Mouse (Mus musculus) hindbrain, embryonic 13.5 days (tissue): ENCODE measurements around the gene Tcf20. TPM values are rescaled to one million over a fixed set of nuclear protein-coding genes. Genes with fewer than 3 reads are reported as not detected.

ENCODE experiments used
- ATAC-seq: fragments of 200-750 bp; cut with Nextera tagmentation; 2 replicates; pipeline ENCODE4 v1.8.0; 2017; ENCODE audit warnings: moderate TSS enrichment; ENCODE audit not compliant: low FRiP score
- H3K27ac ChIP-seq: fragments of 300-500 bp; sonication (generic); 2 replicates; pipeline ENCODE4 v1.5.1; 2015; ENCODE audit warnings: inconsistent platforms, mild to moderate bottlenecking, moderate library complexity
- H3K27me3 ChIP-seq: fragments of 300-500 bp; sonication (generic); 2 replicates; pipeline ENCODE4 v1.6.1; 2015; ENCODE audit warnings: mild to moderate bottlenecking, inconsistent platforms
- H3K36me3 ChIP-seq: fragments of 300-500 bp; sonication (generic); 2 replicates; pipeline ENCODE4 v1.6.1; 2015; ENCODE audit warnings: mild to moderate bottlenecking, inconsistent platforms
- H3K4me1 ChIP-seq: fragments of 300-500 bp; sonication (generic); replicated peaks from 2 replicates; pipeline ENCODE4 v1.6.1; 2015; ENCODE audit warnings: inconsistent platforms
- H3K4me2 ChIP-seq: fragments of 300-500 bp; sonication (generic); 2 replicates; pipeline ENCODE4 v1.6.1; 2015; ENCODE audit warnings: inconsistent platforms, mild to moderate bottlenecking, moderate library complexity
- H3K4me3 ChIP-seq: fragments of 300-500 bp; sonication (generic); 2 replicates; pipeline ENCODE4 v1.5.1; 2015; ENCODE audit warnings: mild to moderate bottlenecking, inconsistent platforms
- H3K9ac ChIP-seq: fragments of 300-500 bp; sonication (generic); 2 replicates; pipeline ENCODE4 v1.6.1; 2015; ENCODE audit warnings: mild to moderate bottlenecking, inconsistent platforms
- H3K9me3 ChIP-seq: fragments of 300-500 bp; sonication (generic); 2 replicates; pipeline ENCODE4 v1.6.1; 2016; ENCODE audit warnings: inconsistent platforms
- WGBS: fragments of 180-500 bp; shearing (Covaris S2); methylation state at CpG from one replicate; pipeline ENCODE4 v1.1.7; 2015; 5-methylcytosine and 5-hydroxymethylcytosine counted together
- polyA plus RNA-seq: library from polyadenylated mRNA; unstranded; fragments of >200 nt; fragmentation: Nextera tagmentation; extraction: Ambion mirVana; gene quantifications from 2 replicates; pipeline ENCODE4 v1.2.1, GENCODE M21; 2015

The Tcf20 gene
- polyA plus RNA-seq, 1 experiment from 2014 or later: 11.8 TPM

DNA sequence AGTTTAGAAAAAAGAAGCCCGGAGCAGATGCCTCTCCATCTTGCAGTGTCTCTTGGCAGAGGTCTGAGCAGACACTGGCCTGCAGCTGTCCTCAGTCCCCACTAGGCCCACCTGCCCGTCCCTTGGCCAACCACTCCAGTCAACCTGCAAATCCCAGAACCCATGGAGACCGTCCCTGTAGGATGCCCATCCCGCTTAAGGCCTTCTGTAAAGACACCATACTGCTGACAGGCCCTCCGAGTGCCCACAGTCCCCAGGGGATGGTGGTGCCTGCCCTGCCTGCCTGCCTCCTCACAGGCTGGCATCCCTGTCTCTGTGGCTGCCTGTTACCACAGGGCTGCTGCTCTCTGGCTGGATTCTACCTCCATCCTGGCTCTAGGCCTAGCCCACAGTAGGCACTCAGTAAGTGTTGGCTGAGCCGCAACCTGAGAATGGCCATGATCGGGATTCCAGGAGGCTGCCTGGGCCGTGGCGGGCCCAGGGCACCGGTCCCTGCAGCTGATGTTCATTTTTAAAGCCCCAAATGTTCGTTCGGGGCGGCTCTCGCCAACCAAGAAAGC lies 23.3 kb downstream of the Tcf20 start:
- WGBS: 53% methylated on average over 14 of the region's 14 CpGs
- H3K4me2 ChIP-seq: peak overlapping the region; percentile 51
- H3K27me3 ChIP-seq: peaks cover 62% of the 10 kb centered on the region
- peaks cover 79% of the 10 kb centered on the region for H3K4me1 ChIP-seq
- H3K27ac ChIP-seq: peak overlapping the region; percentile 83
- H3K36me3 ChIP-seq: no peaks in the 10 kb centered on the region
- ATAC-seq: peak; percentile 33; the same call in 1 of the 2 replicates
- H3K9ac ChIP-seq: peak overlapping the region; percentile 63; the same call in 1 of the 2 replicates
- peak overlapping the region; percentile 57; the same call in 1 of the 2 replicates for H3K4me3 ChIP-seq
- no peaks in the 10 kb centered on the region for H3K9me3 ChIP-seq

DNA sequence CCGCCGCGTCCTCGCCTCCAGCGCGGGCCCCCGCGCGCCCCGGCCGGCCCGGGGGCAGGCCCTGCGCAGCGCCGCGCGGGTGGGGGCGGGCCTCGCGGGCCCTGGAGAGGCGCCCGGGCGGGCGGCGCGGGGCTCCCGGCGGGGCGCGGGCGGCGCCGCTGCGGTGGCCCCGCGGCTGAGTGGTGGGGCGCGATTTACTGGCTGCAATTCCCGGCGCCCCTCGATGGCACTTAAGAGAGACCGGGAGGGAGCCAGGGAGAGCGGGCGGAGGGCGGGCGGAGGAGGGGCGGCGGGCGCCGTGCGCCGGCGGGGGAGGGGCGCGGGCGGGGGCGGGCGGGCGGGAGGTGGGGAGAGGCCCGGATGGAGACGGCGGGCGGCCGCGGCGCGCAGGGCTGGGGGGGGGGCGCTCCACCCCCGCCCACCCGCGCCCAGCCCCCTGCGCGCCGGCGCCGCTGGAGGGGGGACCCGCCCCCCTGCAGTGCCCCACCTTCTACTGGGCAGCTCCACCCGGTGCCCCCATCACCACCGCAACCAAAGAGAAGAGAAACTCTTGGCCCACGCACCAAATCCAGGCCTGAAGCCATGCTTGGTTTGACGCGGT lies 24.0 kb downstream of the Tcf20 start:
- Histone ChIP-seq H3K27me3 (peaks cover 65% of the 10 kb centered on the region), H3K9ac (peak overlapping the region; percentile 63), H3K4me3 (peak overlapping the region; percentile 57), H3K36me3 (no peaks in the 10 kb centered on the region), H3K9me3 (no peaks in the 10 kb centered on the region), H3K4me1 (peaks cover 79% of the 10 kb centered on the region), H3K27ac (peak overlapping the region; percentile 83), H3K4me2 (peak overlapping the region; percentile 51)
- WGBS: 3% methylated on average over 38 of the region's 82 CpGs
- ATAC-seq: no peak

DNA sequence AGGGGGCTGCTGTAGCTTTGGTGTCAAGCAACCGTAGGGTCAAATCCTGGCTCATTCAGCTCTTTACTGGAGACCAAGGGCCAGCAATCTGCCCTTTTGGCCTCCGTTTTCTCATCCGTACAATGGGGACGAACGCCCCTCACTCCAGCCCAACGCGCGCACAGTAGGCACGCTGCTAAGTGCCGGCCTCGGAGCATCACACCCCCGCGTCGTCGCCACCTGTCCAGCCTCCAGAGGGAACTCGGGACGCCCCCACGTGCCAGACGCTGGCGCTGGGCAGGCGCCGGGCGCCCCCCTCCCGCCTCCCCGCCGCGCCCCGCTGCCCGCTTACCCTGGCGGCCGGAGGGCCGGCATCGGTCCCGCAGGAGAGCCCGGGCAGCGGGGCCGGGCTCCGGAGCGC lies 24.6 kb downstream of the Tcf20 start:
- Histone ChIP-seq H3K4me3 (peak overlapping the region; percentile 57), H3K4me2 (peak overlapping the region; percentile 70), H3K9ac (peak overlapping the region; percentile 83), H3K4me1 (peaks cover 79% of the 10 kb centered on the region), H3K9me3 (no peaks in the 10 kb centered on the region), H3K27ac (peak overlapping the region; percentile 88), H3K36me3 (no peaks in the 10 kb centered on the region), H3K27me3 (peaks cover 65% of the 10 kb centered on the region)
- WGBS: 3% methylated on average over 20 of the region's 39 CpGs
- ATAC-seq: no peak

DNA sequence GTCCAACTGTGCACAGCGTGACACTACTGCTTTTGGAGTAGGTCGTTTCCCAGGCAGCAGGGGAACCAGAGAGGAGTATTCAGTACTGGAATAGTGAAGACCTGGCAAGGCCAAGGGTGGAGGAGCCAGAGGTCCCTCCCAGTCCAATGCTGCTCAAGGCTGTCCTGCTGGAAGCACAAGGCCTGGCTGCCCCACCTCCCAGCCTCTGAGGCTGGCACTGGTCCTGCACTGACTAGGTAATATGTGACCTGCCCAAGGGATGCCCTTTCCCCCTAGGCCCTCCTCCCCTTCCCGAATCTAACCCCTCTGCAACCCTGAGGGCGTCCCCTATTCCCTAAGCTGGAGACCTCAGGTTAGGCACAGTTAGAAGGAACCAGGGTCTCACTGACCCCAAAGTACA lies 25.1 kb downstream of the Tcf20 start:
- H3K4me3 ChIP-seq: peak overlapping the region; percentile 57
- H3K4me2 ChIP-seq: peak overlapping the region; percentile 70
- ATAC-seq: no peak
- peak overlapping the region; percentile 88 for H3K27ac ChIP-seq
- 35% methylated on average over 4 of the region's 4 CpGs for WGBS
- H3K27me3 ChIP-seq: peaks cover 70% of the 10 kb centered on the region
- no peaks in the 10 kb centered on the region for H3K36me3 ChIP-seq
- peaks cover 79% of the 10 kb centered on the region for H3K4me1 ChIP-seq
- peak overlapping the region; percentile 83 for H3K9ac ChIP-seq
- no peaks in the 10 kb centered on the region for H3K9me3 ChIP-seq

DNA sequence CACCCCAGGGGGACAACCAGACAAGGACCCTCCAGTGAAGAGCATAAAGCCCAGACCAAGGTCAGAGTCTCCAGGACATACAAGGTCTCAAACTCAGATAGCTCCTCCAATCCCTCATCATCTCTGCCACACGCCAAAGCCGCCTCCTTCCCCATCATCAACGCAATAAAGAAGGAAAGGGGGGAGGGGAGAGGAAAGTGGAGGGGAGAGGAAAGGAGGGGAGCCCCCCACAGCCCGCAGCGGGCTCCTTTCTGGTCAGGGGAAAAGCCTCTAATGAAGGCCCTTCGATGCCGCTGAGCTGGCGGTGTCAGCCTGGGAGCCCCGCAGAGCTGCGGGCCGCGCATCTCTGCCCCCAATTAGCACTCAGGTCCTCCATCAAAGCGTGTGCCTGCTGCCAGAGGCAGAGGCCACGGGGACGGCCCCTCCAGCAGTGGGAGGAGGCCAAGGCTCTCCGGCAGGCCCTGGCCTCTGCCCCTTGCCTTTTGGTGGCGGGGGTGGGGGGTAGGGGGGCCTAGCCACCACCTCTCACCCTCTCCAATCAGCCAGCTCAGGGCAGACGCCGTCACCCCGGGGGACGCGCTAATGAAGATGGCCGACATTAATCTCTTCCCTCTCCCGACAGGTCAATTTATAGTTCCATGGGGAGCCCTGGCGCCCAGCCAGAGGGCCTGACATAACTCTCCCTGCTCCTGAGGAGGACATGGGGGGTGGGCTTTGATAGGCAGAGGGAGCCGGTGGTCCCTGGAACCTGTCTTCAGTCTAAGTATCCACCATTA lies 26.7 kb downstream of the Tcf20 start:
- peak overlapping the region; percentile 57 for H3K4me3 ChIP-seq
- H3K9me3 ChIP-seq: no peaks in the 10 kb centered on the region
- no peak for ATAC-seq
- peaks cover 71% of the 10 kb centered on the region for H3K27me3 ChIP-seq
- H3K27ac ChIP-seq: peak overlapping the region; percentile 88
- 0% methylated on average over 26 of the region's 26 CpGs for WGBS
- peaks cover 94% of the 10 kb centered on the region for H3K4me1 ChIP-seq
- H3K4me2 ChIP-seq: peak overlapping the region; percentile 70
- H3K36me3 ChIP-seq: no peaks in the 10 kb centered on the region
- peak overlapping the region; percentile 83 for H3K9ac ChIP-seq

DNA sequence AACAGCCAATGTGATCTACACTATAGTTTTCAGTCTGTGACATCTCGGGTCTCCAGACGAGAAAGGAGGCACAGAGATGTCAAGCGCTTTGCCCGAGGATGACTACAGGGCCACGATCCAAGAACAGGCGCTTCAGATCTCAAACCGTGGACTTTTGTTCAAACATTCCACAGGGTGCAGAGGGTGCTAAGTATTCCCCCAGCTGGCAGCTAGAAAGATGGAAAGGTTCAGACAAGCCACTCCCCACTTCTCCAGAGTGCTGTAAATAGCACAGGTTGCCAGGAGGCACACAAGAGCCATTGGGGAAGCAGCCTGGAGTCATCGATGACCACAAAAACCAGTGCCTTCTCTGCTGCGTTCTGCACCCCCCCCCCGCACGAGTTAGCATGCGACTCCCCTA lies 28.5 kb downstream of the Tcf20 start:
- Histone ChIP-seq H3K27me3 (peaks cover 72% of the 10 kb centered on the region), H3K4me1 (peaks cover 95% of the 10 kb centered on the region), H3K4me2 (peak overlapping the region; percentile 48), H3K27ac (peak overlapping the region; percentile 88), H3K9ac (peak overlapping the region; percentile 56; the same call in 1 of the 2 replicates), H3K9me3 (no peaks in the 10 kb centered on the region), H3K4me3 (0 out of 2 replicates have a peak overlapping the region, but pooled peaks have one; percentile 17), H3K36me3 (0 out of 2 replicates have a peak, but pooled peaks cover 5% of the 10 kb centered on the region)
- ATAC-seq: no peak
- 57% methylated on average over 12 of the region's 12 CpGs for WGBS

DNA sequence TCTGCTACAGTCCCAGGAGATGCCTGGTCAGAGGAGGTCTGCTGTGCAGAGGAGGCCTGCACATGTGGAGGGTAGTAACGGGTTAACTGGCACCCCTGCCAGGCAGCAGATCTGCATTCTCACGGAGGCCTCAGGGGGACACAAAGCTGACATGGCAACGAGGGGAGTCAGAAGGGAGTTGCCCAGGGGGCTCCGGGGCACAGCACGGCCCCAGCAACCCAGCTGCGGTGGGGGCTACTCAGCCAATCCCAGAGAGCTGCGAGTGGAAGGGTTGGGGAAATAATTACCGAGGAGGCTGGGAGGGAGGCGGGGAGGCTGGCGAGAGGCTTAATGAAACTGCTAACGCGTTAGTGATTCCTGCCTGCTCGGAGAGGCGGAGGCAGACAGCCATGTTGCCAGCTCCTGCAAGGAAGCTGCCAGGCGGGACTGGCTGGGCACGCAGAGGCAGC lies 29.4 kb downstream of the Tcf20 start:
- Histone ChIP-seq H3K9ac (peak overlapping the region; percentile 56), H3K4me3 (peak overlapping the region; percentile 17), H3K36me3 (0 out of 2 replicates have a peak, but pooled peaks cover 5% of the 10 kb centered on the region), H3K27me3 (peaks cover 80% of the 10 kb centered on the region), H3K4me1 (peaks cover 99% of the 10 kb centered on the region), H3K4me2 (peak overlapping the region; percentile 48), H3K27ac (peak overlapping the region; percentile 88), H3K9me3 (no peaks in the 10 kb centered on the region)
- WGBS: 1% methylated on average over 16 of the region's 16 CpGs
- peak; percentile 37 for ATAC-seq

DNA sequence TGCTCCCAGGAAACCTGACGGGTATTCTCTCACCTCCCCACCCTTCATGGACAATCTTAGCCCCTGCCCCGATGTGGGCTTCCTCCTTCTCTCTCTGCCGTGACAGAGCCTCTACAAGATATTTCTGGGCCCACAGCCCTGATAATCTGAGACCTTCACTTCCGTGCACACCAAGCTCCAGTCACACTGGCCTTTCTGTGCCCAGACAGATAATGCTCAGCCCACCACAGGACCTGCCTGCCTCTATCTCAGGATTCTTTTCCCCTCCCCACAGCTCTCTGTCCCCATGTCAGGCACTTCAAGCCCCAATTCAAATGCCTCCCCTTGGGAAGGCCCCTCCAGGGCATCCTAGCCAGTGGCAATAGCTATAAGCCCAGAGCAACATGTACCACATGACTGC lies 31.0 kb downstream of the Tcf20 start:
- peak overlapping the region; percentile 35 for H3K27ac ChIP-seq
- H3K36me3 ChIP-seq: 0 out of 2 replicates have a peak, but pooled peaks cover 5% of the 10 kb centered on the region
- WGBS: 68% methylated on average over 4 of the region's 4 CpGs

DNA sequence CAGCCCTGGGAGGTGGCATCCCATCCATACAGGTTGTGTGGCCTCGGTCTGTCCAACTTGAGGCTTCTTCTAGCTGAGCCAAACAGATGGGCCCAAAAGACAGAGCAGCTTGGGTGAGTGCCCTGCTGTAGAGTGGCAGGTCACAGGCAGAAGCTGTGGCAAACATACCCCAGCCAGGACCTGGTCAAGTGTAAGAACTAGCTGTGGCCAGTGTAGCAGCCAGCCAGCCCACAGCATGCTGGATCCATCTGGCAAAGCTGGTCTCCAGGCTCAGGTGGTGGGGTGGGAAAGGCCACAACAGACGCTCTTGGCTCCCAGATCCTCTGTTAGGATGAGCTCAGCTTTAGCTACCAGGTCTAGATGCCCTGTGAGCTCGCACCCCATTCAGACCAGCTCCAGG lies 31.4 kb downstream of the Tcf20 start:
- WGBS: 77% methylated on average over 3 of the region's 3 CpGs
- Histone ChIP-seq H3K27ac (peak overlapping the region; percentile 35), H3K36me3 (0 out of 2 replicates have a peak, but pooled peaks cover 5% of the 10 kb centered on the region), H3K9ac (0 out of 2 replicates have a peak overlapping the region, but pooled peaks have one; percentile 15), H3K4me3 (no peak overlapping the region), H3K4me1 (peaks cover 100% of the 10 kb centered on the region), H3K4me2 (no peak overlapping the region), H3K27me3 (peaks cover 78% of the 10 kb centered on the region), H3K9me3 (no peaks in the 10 kb centered on the region)
- ATAC-seq: no peak

More for the DNA sequence above, 31.0 kb downstream of the Tcf20 start:
- ATAC-seq: no peak
- Histone ChIP-seq H3K4me1 (peaks cover 100% of the 10 kb centered on the region), H3K4me3 (no peak overlapping the region), H3K9me3 (no peaks in the 10 kb centered on the region), H3K4me2 (no peak overlapping the region), H3K27me3 (peaks cover 78% of the 10 kb centered on the region), H3K9ac (peak overlapping the region; percentile 35; the same call in 1 of the 2 replicates)

DNA sequence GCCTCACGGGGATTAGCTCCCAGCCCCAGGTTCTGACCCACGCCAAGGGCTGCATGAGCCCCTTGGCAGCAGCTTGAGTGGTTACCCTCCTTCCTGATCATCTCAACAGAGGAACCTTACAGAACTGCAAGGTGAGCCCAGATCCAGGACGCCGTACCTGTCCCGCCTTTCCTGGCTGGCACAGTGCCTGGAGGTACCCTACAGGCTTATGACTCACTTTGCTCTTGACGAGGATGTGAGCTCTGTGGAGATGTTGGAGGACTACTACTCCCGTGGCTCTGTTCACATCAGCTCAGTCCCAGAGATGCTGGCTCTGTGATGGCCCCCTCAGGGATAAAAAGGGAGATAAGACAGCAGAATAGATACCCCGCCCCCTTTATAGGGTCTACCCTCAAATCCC lies 32.4 kb downstream of the Tcf20 start:
- Histone ChIP-seq H3K9ac (no peak overlapping the region), H3K36me3 (0 out of 2 replicates have a peak, but pooled peaks cover 5% of the 10 kb centered on the region), H3K9me3 (no peaks in the 10 kb centered on the region), H3K27ac (no peak overlapping the region), H3K4me3 (no peak overlapping the region), H3K27me3 (peaks cover 81% of the 10 kb centered on the region), H3K4me1 (peaks cover 100% of the 10 kb centered on the region), H3K4me2 (no peak overlapping the region)
- 88% methylated on average over 8 of the region's 8 CpGs for WGBS
- ATAC-seq: no peak

DNA sequence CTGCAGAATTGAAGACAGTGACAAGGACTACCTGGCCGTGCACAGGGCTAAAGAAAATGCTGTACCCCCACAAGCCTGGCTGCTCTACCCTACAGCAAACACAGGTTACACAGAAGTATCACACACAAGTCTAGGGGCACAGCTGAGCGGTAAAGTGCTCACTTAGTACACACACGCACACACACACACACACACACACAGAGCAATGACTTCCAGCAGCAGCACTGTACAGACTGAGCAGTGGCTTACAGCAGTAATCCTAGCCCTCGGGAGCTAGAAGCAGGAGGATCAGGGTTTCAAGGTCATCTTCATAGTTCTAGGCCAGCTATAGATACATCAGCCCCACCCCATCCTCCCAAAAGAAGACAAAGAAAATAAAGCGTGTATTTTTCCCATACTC lies 33.6 kb downstream of the Tcf20 start:
- no peak overlapping the region for H3K27ac ChIP-seq
- H3K4me2 ChIP-seq: no peak overlapping the region
- WGBS: 60% methylated on average over 5 of the region's 5 CpGs
- H3K4me3 ChIP-seq: no peak overlapping the region
- peaks cover 86% of the 10 kb centered on the region for H3K27me3 ChIP-seq
- peak overlapping the region; percentile 19; the same call in 1 of the 2 replicates for H3K9ac ChIP-seq
- no peak for ATAC-seq
- peaks cover 99% of the 10 kb centered on the region for H3K4me1 ChIP-seq
- H3K36me3 ChIP-seq: 0 out of 2 replicates have a peak, but pooled peaks cover 5% of the 10 kb centered on the region
- no peaks in the 10 kb centered on the region for H3K9me3 ChIP-seq

DNA sequence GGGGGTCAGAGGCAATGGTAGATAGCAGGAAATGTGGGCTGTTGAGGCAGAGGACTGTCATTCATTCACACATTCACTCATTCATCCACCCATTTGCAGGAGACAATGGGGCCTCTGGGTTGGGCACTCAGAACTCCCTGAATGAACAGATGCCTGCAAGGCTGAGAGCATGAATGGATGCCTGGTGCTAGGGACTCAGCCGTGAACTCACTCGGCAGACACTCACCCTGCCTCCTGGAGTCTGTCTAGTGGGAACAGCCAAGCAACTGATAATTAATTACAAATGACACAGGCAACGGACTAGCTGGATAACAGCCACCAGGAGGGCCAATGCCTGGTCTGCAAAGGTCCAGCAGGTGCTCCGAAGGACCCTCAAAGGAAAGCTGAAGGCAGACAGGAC lies 34.6 kb downstream of the Tcf20 start:
- H3K9me3 ChIP-seq: no peaks in the 10 kb centered on the region
- peak overlapping the region; percentile 77 for H3K27ac ChIP-seq
- peaks cover 92% of the 10 kb centered on the region for H3K27me3 ChIP-seq
- 0 out of 2 replicates have a peak, but pooled peaks cover 5% of the 10 kb centered on the region for H3K36me3 ChIP-seq
- H3K9ac ChIP-seq: 0 out of 2 replicates have a peak overlapping the region, but pooled peaks have one; percentile 61
- WGBS: 13% methylated on average over 4 of the region's 4 CpGs
- peak overlapping the region; percentile 4; the same call in 1 of the 2 replicates for H3K4me2 ChIP-seq
- peaks cover 99% of the 10 kb centered on the region for H3K4me1 ChIP-seq
- H3K4me3 ChIP-seq: no peak overlapping the region
- no peak for ATAC-seq
